Mouse (Mus musculus): ENCODE measurements around the gene Lgmn. TPM values are rescaled to one million over a fixed set of nuclear protein-coding genes. Genes with fewer than 3 reads are reported as not detected.

Lgmn gene
- total RNA-seq, 2 experiments from 2014 or later, result 93.2 to 94.9 TPM

DNA sequence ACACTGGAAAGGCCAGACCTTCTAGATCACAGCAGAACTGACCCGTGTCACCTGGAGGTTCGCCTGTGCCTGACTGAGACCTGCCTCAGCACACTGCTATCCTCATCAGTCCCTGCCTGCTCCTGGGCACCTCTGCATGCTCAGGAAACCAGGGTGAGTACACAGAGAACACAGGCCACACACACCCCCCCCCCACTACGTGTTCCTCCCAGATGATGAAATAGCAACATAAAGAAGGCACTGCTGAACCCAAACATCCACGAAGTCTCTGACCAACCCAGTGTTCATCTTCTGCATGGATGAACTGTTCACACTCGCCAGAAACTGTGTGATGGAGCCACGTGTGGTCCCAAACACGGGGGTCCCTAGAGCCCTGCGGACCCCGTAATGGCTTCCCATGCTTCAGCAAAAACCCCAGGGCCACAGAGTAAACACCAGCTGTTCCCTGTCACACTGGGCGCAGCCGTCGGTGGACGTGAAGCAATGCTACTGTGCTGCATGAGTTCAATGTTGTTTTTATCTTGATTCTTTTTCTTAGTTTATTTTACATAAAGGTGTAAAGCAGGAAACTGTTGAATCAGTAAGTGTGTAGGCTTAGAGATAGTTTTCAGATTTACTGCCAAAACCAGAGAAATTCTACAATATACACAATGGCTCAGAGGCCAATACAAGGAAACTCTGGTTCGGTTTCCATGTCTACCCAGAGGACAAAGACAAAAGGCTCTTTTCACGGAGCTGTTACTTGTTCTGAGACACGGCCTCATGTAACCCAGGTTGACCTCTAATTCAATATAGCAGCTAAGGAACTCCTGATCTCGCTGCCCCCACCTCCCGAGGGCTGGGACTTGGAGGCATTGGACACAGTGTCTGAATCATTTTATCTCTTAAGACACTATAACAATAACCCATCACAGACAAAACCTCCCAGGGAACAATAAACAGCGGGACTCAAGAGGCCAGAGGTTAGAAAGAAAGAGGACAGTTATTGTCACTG, 43.3 kb downstream of the Lgmn start:
- intact Hi-C loops (cut with DNase I), result no loop called here
- DNase-seq, result peak in 1 of 2 experiments; percentile 31

DNA sequence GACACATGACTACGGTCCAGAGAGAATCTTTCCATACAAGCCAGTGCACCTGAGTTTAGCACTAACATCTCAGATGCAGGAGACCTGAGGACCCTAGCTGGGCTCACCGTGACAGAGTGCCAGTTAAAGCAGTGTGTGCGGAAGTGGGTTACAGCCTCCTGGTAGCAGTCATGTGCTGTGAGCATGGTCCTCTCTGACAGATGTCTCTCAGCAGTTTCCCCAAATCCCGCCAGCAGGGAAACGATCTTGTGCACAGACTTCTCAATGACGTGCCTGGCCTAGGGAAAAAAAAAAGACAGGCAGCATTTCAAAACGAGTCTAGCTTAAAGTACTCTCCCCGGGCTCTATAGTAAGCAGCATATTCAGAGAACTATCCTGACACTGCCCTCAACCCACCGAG, 44.1 kb downstream of the Lgmn start:
- intact Hi-C loops (cut with DNase I), result no loop called here
- DNase-seq, result no peak

DNA sequence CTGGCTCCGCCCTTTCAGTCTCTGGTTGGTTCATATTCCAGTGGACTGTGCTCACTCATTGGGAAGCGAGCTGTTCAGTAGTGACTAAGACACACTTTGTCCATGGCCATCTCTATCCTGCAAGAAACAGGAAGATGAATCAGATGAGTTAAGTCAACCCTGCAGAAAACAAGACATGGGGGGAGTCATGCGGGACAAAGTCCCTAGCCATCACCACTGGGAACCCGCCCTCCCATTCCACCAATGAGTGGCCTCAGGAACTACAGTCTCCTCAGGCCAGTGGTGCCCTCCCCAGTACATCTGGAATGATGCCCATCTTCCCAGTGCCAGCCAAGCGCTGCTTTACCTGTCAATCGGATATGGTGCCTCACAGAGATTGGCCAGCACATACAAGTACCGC, 45.1 kb downstream of the Lgmn start:
- intact Hi-C loops (cut with DNase I), result no loop called here
- DNase-seq, result no peak

DNA sequence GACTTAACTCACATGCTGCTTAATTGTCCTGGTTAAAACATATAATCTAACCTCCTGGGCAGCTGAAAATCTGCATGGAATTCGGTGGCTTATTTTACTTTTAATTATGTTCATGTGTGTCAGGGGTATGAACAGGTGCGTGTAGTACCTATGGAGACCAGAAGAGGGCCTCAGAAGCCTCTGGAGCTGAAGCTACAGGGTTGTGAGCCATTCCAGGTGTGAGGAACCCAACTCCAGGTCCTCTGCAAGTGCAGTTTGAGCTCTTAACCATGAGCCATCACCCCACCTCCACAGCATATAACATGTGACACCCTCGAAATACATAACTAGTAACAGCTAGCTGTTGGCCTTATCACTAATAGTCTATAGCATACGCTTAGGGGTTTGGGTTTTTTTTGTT, 47.6 kb downstream of the Lgmn start:
- intact Hi-C loops (cut with DNase I), result loop anchor here (1.0 kb wide), 1 partner anchor 69 kb away; no protein-coding TSS in a partner anchor

DNA sequence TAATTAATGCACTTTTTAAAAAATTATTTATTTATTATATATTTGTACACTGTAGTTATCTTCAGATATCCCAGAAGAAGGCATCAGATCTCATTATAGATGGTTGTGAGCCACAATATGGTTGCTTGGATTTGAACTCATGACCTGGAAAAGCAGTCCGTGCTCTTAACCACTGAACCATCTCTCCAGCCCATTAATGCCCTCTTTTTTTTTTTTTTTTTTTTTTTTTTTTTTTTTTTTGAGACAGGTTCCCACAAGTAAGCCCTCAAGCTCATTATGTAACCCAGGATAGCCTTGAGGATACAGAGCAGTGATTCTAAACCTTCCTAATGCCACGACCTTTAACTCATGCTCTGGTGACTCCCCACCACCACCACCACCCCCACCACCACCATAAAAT, 48.5 kb downstream of the Lgmn start:
- DNase-seq, result no peak
- intact Hi-C loops (cut with DNase I), result no loop called here

More for the DNA sequence above, 47.6 kb downstream of the Lgmn start:
- peak in 1 of 2 experiments; percentile 29 for DNase-seq

DNA sequence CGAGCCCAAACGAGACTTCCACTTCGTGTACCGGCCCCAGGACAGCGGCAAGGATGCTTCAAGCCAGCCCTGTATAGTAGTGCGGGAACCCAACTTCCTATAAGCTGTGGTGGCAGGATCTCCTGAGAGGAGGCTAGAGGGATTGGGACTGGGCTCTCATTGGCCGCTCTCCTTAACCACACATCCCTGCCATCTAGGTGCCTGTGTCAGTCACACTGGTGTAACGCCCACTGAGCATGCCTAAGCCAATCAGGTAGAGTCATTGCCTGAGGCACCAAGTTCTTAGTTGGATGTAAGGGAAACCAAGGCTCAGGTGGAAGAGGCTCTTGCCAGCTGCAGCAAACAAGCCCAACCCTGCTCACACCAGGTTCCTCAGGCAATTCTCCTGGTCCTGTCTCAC, 49.6 kb downstream of the Lgmn start:
- DNase-seq, result no peak
- intact Hi-C loops (cut with DNase I), result no loop called here

DNA sequence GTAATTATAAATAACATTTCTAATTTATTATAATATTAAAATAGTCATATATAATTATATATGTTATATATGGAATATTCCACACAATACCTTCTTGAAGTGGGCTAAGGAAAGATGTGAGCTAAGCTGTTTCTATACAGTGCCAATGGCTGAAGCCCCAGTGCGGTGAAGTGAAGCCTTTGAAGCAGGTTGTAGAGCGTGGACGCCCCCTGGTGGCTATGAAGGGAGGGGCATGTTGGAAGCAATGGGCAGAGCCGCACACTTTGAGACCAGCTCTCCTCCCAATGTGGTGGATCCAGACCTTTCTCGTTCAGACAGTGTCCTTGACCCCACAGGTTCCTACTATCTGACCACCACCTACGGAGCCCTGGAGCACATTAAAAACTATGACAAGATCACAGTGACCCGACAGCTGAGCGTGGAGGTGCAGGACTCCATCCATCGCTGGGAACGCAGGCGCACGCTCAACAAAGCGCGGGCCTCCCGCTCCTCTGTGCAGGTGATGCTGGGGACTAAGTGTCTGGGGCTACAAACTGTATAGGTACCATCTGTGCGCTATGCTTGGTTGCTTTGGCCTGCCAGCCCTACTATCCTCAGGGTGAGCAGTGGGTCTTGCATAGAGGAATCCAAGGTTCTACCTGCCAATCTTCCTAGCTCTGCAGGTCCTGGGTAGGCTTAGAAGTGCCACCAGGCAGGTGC, 52.2 kb downstream of the Lgmn start:
- DNase-seq, result peak; percentile 83 to 94
- intact Hi-C loops (cut with DNase I), result loop anchor here (2.0 to 5.0 kb wide), 3 partner anchors 75 to 380 kb away; no protein-coding TSS in a partner anchor

DNA sequence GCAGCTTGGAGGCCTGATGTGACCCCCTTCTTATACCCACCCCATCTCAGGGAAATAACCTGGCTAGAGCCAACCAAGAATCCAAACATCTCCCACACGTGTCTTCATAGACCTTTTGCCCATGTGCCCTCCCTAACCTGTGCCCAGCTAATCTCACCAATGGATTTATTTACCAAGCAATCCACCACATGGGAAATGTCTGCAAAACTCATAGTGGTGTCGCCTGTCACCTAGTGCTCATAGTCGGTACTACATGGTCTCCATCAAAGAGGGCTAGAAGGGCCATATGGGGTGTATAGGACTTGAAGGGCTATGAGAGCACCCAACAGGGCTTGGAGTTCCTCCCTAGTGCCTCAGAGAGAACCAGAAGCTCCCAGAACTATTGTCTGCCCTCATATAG, 54.8 kb downstream of the Lgmn start:
- peak; percentile 63 to 79 for DNase-seq
- intact Hi-C loops (cut with DNase I), result loop anchor here (2.0 to 5.0 kb wide), 5 partner anchors 128 to 400 kb away; no protein-coding TSS in a partner anchor

DNA sequence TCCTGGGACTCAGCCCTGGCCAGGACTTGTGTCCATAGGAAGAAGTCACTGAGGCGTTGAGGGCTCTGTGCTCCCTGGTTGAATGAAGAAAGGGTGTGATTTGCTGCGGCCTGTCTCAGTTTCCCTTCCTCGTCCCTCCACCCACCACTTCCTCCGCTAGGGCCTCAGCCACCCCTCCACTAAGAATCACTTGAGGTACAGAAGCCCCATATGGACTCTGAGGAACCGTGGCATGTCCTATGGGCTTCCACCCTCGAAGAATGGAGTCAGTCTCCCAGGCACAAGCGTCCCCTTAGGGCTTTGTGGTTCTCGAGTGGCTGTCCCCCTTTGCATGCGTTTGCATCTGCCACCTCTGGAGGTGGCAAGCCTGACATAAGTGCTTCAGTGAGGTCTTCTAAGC, 56.3 kb downstream of the Lgmn start:
- no peak for DNase-seq
- intact Hi-C loops (cut with DNase I), result loop anchor here (5.0 kb wide), 1 partner anchor 201 kb away; no protein-coding TSS in a partner anchor

DNA sequence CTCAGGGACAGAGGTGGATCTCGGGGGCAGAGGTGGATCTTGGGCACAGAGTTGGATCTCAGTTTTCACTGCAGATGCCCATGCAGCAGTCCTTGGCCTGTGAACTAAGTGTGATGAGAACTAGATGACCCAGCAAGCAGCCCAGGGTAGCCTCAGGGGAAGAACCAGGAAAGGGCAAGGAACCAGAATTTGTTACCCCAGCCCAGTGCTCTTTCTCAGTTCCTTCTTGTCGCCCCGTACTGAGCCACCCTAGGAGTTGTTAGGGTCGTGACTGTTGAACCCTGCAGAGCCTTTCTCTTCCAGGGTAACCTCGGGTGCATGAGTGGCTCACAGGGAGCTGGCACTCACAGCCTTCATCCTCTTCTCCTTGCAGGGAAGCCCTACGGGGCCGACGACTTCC, 57.4 kb downstream of the Lgmn start:
- intact Hi-C loops (cut with DNase I), result loop anchor here (5.0 kb wide), 1 partner anchor 200 kb away; no protein-coding TSS in a partner anchor

DNA sequence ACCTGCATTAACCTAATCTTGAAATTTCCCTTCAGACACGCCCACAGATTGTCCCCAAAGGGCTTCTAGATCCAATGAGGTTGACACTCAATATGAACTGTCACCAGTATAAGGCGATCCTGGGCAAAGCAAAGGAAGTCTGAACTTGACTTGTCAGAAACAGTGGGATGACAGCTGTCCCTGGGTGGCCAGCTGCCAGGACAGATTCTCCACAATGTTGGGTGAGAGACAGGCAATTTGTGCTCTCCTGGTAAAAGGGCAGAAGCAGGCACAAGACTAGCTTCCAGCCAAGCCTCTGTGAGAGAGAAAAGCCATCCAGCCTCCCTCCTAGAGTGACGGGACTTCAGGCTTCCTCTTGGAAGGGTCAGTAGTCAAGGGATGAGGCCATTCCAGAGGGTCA, 67.3 kb downstream of the Lgmn start:
- no peak for DNase-seq
- intact Hi-C loops (cut with DNase I), result no loop called here

More for the DNA sequence above, 57.4 kb downstream of the Lgmn start:
- no peak for DNase-seq

DNA sequence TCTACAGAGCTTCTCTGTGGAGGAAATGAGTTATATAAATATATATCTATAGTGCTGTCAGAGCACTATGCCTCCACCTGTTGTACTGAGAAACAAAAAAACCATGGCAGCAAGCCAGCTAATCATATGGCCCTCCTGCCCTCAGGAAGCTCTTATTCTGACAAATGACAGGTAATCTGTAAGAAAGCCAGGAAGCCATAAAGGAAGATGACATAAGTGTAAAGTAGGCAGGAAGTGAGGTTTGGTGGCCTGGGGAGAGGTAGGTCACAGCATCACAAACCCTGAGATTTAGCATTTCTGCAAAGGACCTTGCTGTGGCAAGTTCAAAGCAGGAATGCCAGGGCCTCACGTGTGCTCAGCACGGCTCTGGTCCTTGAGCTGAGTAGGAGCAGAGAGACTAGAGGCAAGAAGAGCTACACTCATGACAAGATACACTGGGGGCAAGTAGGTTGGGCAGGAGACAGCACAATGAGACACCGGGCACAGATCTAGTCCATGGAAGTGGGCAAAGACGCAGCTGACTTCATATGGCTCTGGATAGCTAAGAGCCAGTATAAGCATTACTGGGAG, 68.6 kb downstream of the Lgmn start:
- no peak for DNase-seq

DNA sequence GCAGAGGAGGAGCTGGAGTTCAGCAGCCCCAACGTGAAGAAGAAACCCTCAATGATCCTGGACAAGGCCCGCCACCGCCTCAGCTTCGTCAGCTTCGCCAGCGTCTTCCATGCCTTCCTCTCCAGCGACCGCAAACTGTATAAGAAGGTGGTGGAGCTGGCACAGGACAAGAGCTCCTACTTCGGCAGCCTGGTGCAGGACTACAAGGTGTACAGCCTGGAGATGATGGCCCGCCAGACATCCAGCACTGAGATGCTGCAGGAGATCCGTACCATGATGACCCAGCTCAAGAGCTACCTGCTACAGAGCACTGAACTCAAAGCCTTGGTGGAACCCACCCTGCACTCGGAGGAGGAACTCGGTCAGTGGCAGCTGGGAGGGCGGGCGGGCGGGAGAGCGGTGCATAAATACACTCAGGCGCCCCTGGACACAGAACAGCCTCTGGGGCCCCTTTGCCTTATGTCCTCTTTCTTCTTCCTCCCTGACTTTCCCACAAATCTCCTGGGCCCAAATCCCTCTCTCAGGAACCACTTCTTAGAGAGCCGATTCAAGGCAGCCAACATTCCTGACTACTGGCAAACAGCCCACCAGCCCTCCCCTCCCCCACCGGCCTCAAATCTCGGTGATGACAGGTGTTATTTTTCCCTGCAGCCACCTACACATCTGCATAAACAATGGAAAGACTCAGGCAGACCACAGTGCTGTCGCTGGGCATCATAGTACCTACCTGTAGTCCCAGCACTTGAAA, 70.0 kb downstream of the Lgmn start:
- DNase-seq, result peak in 1 of 2 experiments; percentile 29
- intact Hi-C loops (cut with DNase I), result no loop called here

More for the DNA sequence above, 68.6 kb downstream of the Lgmn start:
- intact Hi-C loops (cut with DNase I), result no loop called here

DNA sequence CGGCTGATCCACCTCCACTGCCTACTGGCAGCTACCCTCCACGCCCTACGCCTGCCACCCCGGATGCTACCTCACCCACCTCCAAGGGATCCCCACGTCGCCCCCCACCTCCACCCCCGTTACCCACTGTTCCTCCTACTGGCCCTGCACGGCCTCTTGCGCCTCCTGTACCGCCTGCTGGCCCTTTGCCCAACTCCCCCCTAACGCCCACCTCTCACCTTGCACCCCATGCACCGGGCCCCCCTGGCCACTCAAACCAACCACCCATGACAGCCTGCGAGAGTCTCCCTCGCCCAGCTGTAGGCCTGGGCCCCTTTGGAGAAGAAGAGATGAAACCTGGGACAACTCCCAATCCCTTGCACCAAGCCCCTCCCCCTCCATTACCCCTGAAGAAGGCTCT, 71.1 kb downstream of the Lgmn start:
- DNase-seq, result no peak
- intact Hi-C loops (cut with DNase I), result no loop called here

DNA sequence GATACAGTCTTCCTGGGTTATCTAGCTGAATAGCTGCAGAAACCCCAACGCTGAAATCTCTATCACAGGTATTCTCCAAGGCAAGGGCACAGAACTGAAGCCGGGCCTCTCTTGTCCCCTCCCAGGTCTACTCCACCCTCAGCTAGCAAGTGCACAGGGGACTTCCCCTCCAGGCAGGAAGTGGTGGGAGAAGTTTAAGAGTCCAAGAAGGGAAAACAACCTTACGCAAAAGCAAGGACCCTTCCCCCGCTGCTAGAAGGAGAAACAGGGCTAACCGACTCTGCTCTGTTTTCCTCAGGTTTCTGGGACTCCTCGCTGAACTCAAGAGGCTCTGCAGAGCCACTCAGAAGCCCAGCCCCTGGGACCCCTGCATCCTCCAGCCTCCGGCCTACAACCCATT, 71.5 kb downstream of the Lgmn start:
- intact Hi-C loops (cut with DNase I), result no loop called here

DNA sequence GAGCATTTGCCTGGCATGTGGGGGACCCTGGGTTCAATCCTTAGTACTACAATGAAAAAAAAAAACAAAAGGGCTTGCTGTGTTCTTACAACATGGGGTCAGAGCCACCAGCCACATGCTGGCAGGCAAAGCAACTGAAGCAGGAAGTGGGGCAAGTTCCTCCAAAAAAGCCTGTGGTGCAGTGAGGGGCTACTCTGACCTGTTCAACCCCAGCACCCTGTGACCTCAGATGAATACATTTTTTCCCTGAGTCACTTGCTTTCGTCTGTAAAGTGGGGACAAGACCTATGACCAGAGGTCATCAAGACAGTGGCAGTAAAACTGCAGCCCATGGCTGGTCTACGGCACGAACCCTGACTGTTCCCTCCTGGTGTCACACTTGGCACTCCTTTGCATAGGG, 72.5 kb downstream of the Lgmn start:
- intact Hi-C loops (cut with DNase I), result no loop called here
- DNase-seq, result no peak

More for the DNA sequence above, 71.5 kb downstream of the Lgmn start:
- DNase-seq, result no peak

DNA sequence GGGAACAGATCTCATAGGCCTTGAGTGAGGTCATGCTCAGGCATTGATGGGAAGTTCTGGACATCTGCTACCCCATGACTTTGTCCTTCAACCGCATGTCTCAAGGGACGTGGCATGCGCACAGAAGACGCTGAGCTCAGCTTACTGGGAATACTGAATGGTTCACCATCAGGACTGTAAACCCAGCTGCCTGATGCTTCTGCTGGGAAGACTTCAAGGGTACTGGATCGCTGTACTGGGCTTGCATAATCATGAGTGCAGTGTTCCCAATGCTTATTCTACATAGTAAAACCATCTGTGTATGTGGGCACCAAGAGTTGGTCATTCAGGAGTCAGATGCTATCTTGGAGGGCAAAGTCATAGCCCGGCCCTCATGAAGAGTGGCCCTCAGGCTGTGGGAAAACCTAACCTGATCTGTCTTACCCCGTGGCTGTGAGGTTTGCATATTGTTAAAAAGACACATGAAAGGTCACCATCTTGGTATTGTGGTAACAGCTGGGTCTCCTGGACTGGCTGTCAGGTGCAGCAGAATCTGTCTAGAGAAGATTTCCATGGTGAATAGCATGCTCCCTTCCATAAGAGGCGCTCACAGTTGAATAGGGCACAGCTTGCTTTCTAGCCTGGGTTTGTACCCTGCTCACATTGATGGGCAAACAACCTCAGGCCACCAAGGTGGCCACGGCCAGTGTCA, 73.3 kb downstream of the Lgmn start:
- intact Hi-C loops (cut with DNase I), result no loop called here

DNA sequence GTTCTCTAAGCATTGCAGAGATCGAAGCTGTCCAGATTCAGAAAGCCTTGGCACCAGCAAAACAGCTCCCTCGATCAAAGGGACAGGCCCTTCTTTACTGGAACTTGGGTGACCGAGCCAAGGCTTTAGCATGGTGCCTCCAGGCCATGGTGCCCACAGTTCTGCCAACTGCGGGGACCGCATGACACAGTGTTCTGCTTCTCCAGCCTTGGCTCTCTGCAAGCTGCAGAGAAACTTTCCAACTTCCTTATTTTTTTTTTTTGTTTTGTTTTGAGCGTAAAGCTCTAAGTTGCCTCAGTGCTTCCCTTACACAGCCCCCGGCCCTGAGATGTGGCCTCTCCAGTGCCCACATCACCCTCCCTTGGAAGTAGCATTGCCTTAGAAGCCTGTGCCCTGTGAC, 74.6 kb downstream of the Lgmn start:
- no peak for DNase-seq
- intact Hi-C loops (cut with DNase I), result no loop called here

More for the DNA sequence above, 73.3 kb downstream of the Lgmn start:
- DNase-seq, result no peak
